Mouse (Mus musculus): ENCODE measurements around the gene Catip. TPM values are rescaled to one million over a fixed set of nuclear protein-coding genes. Genes with fewer than 3 reads are reported as not detected.
A peak's percentile ranks its signal among the peaks of the same experiment; 100 is the strongest.
"Not testable (repeated sequence)": the region's sequence is repeated elsewhere in the genome, so short reads cannot be mapped to it uniquely, and the experiment has no call there.

Catip gene
- 0.86 and 1.1 TPM in 2 replicates for polyA plus RNA-seq (2014; fragmentation: Nextera tagmentation; extraction: Ambion mirVana)

DNA sequence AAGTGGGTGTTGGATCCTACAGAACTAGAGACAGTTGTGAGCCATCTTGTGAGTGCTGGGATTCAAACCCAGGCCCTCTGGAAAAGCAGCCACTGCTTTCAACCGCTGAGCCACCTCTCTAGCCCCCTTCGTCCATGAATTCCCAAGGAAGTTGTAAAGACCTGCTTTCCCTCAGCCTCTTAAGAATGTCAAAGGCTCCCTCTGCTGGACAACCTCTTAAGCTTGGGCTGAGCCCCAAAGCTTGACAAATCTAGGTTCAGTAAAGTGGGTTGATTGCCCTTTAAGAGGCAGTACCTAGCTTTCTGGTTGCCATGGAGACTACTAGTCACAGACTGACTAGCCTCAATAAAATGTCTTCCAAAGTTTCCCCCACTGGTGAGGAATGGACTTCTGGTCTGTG is at the start of gene Catip:
Gene Catip, plus strand, starts transcription at position 297 of the 400 bp plus-strand sequence.
- ATAC-seq (ENCODE audit: low read depth): peak; percentile 81
- H3K4me2 ChIP-seq (ENCODE audit: low read depth, low read length): no peak within 1 kb of the TSS
- H3K27me3 ChIP-seq (ENCODE audit: control insufficient read depth, insufficient read depth, low read length): no peaks in the 10 kb centered on the region
- H3K36me3 ChIP-seq (ENCODE audit: control insufficient read depth, insufficient read depth, low read length): no peaks in the 10 kb centered on the region
- no peak within 1 kb of the TSS for H3K27ac ChIP-seq (ENCODE audit: low read depth, low read length)
- WGBS: 0% methylated on average over 2 of the region's 2 CpGs
- no peak within 1 kb of the TSS for H3K9ac ChIP-seq (replicated peaks; ENCODE audit: low read depth, low read length)
- H3K9me3 ChIP-seq (ENCODE audit: control insufficient read depth, low read length): no peaks in the 10 kb centered on the region
- no peak within 1 kb of the TSS for H3K4me3 ChIP-seq (ENCODE audit: low read depth, low read length)
- H3K4me1 ChIP-seq (ENCODE audit: control insufficient read depth, insufficient read depth, low read length): no peaks in the 10 kb centered on the region

DNA sequence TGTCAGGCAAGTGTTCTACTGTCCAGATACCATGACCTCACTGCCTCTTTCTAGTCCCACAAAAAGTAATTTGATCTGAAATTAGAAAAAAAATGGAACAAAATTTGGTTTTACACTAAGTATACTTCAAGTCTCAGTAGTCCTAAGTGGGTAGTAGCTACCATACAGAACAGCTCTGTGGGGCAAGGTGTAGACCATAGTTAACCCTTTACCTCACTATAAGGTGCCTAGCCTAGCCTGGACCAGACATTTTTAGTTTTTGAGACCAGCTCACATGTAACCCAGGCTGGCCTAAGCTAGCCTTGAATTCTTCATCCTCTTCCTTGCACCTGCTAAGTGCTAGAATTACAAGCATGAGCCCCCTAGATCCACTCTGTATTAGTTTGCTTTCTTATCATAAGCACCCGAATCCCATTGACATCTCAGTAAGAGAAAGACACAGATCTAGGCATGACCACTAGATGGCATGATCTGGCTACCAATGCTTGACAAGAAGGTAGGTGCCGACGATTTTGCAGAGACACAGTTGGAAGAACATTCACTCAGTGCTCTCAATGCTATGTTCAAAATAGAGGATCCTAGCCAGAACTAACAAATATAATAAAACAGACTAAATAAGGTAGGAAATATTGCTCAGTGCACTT is 48.7 kb upstream of the Catip start:
- 6% methylated on average over 3 of the region's 3 CpGs for WGBS
- H3K4me3 ChIP-seq (ENCODE audit: low read depth, low read length): no peak overlapping the region
- peak; percentile 65; the same call in 1 of the 2 replicates for ATAC-seq (ENCODE audit: low read depth)
- H3K4me2 ChIP-seq (ENCODE audit: low read depth, low read length): no peak overlapping the region
- no peaks in the 10 kb centered on the region for H3K36me3 ChIP-seq (ENCODE audit: control insufficient read depth, insufficient read depth, low read length)
- H3K4me1 ChIP-seq (ENCODE audit: control insufficient read depth, insufficient read depth, low read length): no peaks in the 10 kb centered on the region
- no peaks in the 10 kb centered on the region for H3K27me3 ChIP-seq (ENCODE audit: control insufficient read depth, insufficient read depth, low read length)
- no peak overlapping the region for H3K27ac ChIP-seq (ENCODE audit: low read depth, low read length)
- H3K9me3 ChIP-seq (ENCODE audit: control insufficient read depth, low read length): no peaks in the 10 kb centered on the region
- no peak overlapping the region for H3K9ac ChIP-seq (replicated peaks; ENCODE audit: low read depth, low read length)

DNA sequence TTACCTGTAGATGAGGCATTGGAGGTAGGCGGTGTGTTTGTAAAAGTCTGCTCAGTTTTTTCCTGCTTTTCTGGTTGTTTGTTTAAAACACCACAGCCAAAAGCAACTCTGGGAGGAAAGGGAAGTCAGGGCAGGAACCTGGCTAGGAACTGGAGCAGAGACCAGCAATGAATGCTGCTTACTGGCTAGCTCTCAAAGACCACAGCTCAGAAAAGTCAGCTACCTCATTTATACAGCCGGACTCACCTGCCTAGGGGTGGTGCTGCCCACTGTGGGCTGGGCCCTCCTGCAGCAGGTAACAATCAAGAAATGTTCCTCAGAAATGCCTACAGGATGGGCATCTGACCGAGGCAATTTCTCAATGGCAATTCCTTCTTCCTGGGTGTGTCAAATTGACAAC is 47.1 kb upstream of the Catip start:
- ATAC-seq (ENCODE audit: low read depth): no peak
- no peaks in the 10 kb centered on the region for H3K36me3 ChIP-seq (ENCODE audit: control insufficient read depth, insufficient read depth, low read length)
- no peaks in the 10 kb centered on the region for H3K27me3 ChIP-seq (ENCODE audit: control insufficient read depth, insufficient read depth, low read length)
- no peak overlapping the region for H3K9ac ChIP-seq (replicated peaks; ENCODE audit: low read depth, low read length)
- no peaks in the 10 kb centered on the region for H3K9me3 ChIP-seq (ENCODE audit: control insufficient read depth, low read length)
- no peaks in the 10 kb centered on the region for H3K4me1 ChIP-seq (ENCODE audit: control insufficient read depth, insufficient read depth, low read length)
- H3K4me3 ChIP-seq (ENCODE audit: low read depth, low read length): no peak overlapping the region
- no peak overlapping the region for H3K27ac ChIP-seq (ENCODE audit: low read depth, low read length)
- H3K4me2 ChIP-seq (ENCODE audit: low read depth, low read length): no peak overlapping the region
- WGBS: 87% methylated on average over 3 of the region's 3 CpGs

DNA sequence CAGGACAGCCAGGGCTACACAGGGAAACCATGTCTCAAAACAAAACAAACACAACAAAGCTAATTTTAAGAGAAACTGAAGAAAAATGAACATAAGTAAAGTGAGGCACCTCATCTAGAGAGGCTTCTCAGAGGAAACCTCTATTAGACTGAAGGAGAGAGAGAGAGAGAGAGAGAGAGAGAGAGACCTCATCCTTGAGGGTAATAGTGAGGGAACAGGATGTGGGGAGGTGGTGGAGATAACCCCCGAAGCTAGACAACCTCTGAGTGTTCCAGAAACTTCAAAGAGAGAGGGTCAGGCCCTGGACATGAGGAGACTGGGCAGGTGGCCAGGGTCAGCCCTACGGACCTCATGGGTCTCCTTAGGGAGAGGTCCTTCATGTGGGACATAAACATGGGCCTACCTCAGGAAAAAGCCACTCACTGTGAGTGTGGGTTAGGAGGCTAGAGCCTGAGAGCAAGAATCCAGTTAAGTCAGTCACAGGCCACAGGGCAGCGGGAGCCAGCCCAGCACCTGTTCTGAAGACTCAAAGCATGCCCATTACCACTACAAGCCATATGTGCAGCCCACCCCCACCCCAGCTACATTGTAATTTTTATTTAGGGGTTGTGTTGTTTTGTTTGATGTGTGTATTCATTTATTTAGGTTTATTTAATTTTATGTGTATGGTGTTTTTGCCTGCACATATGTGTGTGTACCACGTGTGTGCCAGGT is 45.6 kb upstream of the Catip start:
- Histone ChIP-seq H3K4me1 (ENCODE audit: control insufficient read depth, insufficient read depth, low read length) (no peaks in the 10 kb centered on the region), H3K4me3 (ENCODE audit: low read depth, low read length) (no peak overlapping the region), H3K27ac (ENCODE audit: low read depth, low read length) (no peak overlapping the region), H3K27me3 (ENCODE audit: control insufficient read depth, insufficient read depth, low read length) (no peaks in the 10 kb centered on the region), H3K9me3 (ENCODE audit: control insufficient read depth, low read length) (no peaks in the 10 kb centered on the region), H3K36me3 (ENCODE audit: control insufficient read depth, insufficient read depth, low read length) (no peaks in the 10 kb centered on the region), H3K4me2 (ENCODE audit: low read depth, low read length) (no peak overlapping the region), H3K9ac (replicated peaks; ENCODE audit: low read depth, low read length) (no peak overlapping the region)
- 81% methylated on average over 4 of the region's 4 CpGs for WGBS
- no peak for ATAC-seq (ENCODE audit: low read depth)

DNA sequence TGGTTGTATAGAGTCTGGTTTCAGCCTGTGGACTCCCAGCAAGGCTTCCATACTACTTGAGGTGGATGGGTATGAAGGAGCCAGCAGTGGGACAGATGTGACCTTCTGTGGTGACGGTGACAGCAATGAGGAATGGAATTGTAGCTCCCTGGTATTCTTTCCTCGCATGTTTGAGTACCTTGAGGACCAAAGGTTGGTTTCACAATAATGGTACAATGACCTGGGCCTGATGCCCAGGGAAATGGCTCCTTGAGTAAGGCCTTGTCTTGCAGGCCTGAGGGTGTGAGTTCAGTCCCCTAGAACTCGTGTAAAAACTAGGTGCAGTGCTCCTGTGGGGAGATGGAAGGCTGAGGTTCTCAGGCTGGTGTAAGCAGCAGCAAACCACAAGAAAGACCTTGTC is 43.2 kb upstream of the Catip start:
- H3K4me3 ChIP-seq (ENCODE audit: low read depth, low read length): no peak overlapping the region
- no peaks in the 10 kb centered on the region for H3K4me1 ChIP-seq (ENCODE audit: control insufficient read depth, insufficient read depth, low read length)
- H3K9ac ChIP-seq (replicated peaks; ENCODE audit: low read depth, low read length): no peak overlapping the region
- 93% methylated on average over 3 of the region's 3 CpGs for WGBS
- H3K27me3 ChIP-seq (ENCODE audit: control insufficient read depth, insufficient read depth, low read length): no peaks in the 10 kb centered on the region
- H3K36me3 ChIP-seq (ENCODE audit: control insufficient read depth, insufficient read depth, low read length): no peaks in the 10 kb centered on the region
- H3K9me3 ChIP-seq (ENCODE audit: control insufficient read depth, low read length): no peaks in the 10 kb centered on the region
- ATAC-seq (ENCODE audit: low read depth): no peak
- no peak overlapping the region for H3K4me2 ChIP-seq (ENCODE audit: low read depth, low read length)
- no peak overlapping the region for H3K27ac ChIP-seq (ENCODE audit: low read depth, low read length)

DNA sequence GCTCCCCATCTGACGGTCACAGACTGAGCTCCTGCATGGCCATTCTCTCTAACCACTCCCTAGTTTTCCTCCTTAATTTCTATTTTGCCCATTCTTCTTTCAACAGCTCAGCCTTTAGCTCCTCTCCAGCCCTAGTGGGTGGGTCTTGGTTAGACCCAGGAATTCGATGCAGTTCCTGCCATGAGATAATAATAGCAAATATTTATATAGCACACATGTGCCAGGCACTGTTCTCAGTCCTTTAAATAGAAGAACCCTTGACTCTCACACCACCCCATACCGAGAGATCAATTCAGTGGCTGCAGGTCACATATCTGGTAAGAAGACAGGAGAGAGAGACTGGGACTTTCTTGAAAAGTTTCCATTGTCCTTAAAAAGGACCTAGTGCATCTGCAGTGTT is 40.5 kb upstream of the Catip start:
- Histone ChIP-seq H3K4me1 (ENCODE audit: control insufficient read depth, insufficient read depth, low read length) (no peaks in the 10 kb centered on the region), H3K9ac (replicated peaks; ENCODE audit: low read depth, low read length) (no peak overlapping the region), H3K4me2 (ENCODE audit: low read depth, low read length) (no peak overlapping the region), H3K9me3 (ENCODE audit: control insufficient read depth, low read length) (no peaks in the 10 kb centered on the region), H3K27ac (ENCODE audit: low read depth, low read length) (no peak overlapping the region), H3K36me3 (ENCODE audit: control insufficient read depth, insufficient read depth, low read length) (no peaks in the 10 kb centered on the region), H3K27me3 (ENCODE audit: control insufficient read depth, insufficient read depth, low read length) (no peaks in the 10 kb centered on the region), H3K4me3 (ENCODE audit: low read depth, low read length) (no peak overlapping the region)
- ATAC-seq (ENCODE audit: low read depth): no peak
- WGBS: 84% methylated on average over 3 of the region's 3 CpGs

DNA sequence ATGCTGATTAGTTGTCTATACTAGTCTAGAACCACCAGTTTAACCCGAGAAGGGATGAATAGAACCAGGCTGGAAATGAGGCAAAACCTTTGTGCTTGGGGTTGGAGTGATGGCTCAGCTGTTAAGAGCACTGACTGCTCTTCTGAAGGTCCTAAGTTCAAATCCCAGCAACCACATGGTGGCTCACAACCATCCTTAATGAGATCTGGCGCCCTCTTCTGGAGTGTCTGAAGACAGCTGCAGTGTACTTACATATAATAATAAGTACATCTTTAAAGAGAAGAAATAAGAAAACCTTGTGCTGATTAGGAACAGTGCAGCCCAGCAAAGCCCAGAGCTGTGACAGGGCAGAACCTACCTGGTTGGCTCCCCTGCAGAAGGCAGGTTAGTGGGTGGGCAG is 35.0 kb upstream of the Catip start:
- ATAC-seq (ENCODE audit: low read depth); H3K4me3 ChIP-seq (ENCODE audit: low read depth, low read length); H3K27me3 ChIP-seq (ENCODE audit: control insufficient read depth, insufficient read depth, low read length); H3K4me2 ChIP-seq (ENCODE audit: low read depth, low read length); H3K36me3 ChIP-seq (ENCODE audit: control insufficient read depth, insufficient read depth, low read length); H3K4me1 ChIP-seq (ENCODE audit: control insufficient read depth, insufficient read depth, low read length); H3K27ac ChIP-seq (ENCODE audit: low read depth, low read length); H3K9ac ChIP-seq (replicated peaks; ENCODE audit: low read depth, low read length); H3K9me3 ChIP-seq (ENCODE audit: control insufficient read depth, low read length): not testable (repeated sequence)
- WGBS: 71% methylated on average over 2 of the region's 2 CpGs

DNA sequence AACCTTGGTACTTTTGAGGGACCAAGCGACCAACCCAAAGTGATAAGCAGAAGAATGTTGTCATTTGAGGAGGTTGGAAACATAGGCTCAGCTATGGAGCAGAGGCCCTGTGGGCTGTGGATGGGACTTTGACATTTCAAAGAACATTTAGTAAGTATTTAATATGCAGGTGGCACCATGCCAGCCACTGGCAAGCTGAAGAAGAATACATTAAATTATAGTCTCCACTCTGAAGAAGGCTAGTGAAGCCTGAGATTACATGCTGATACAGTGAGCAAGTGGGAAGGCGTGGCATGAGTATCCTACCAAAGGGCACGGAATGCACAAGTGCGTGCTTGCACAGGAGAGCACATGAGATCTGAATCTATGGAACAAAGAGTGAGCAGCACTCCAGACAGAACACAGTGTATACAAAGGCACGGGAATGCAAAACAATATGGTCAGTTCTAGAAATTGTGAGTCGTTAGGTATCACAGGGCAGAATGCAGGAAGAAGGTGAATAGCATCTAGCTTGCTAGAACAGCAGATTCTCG is 31.9 kb upstream of the Catip start:
- H3K4me3 ChIP-seq (ENCODE audit: low read depth, low read length): no peak overlapping the region
- H3K4me2 ChIP-seq (ENCODE audit: low read depth, low read length): no peak overlapping the region
- no peaks in the 10 kb centered on the region for H3K27me3 ChIP-seq (ENCODE audit: control insufficient read depth, insufficient read depth, low read length)
- no peak overlapping the region for H3K27ac ChIP-seq (ENCODE audit: low read depth, low read length)
- no peaks in the 10 kb centered on the region for H3K9me3 ChIP-seq (ENCODE audit: control insufficient read depth, low read length)
- H3K36me3 ChIP-seq (ENCODE audit: control insufficient read depth, insufficient read depth, low read length): no peaks in the 10 kb centered on the region
- peaks cover 8% of the 10 kb centered on the region; the same call in 1 of the 2 replicates for H3K4me1 ChIP-seq (ENCODE audit: control insufficient read depth, insufficient read depth, low read length)
- 84% methylated on average over 7 of the region's 7 CpGs for WGBS
- ATAC-seq (ENCODE audit: low read depth): no peak
- H3K9ac ChIP-seq (replicated peaks; ENCODE audit: low read depth, low read length): no peak overlapping the region

DNA sequence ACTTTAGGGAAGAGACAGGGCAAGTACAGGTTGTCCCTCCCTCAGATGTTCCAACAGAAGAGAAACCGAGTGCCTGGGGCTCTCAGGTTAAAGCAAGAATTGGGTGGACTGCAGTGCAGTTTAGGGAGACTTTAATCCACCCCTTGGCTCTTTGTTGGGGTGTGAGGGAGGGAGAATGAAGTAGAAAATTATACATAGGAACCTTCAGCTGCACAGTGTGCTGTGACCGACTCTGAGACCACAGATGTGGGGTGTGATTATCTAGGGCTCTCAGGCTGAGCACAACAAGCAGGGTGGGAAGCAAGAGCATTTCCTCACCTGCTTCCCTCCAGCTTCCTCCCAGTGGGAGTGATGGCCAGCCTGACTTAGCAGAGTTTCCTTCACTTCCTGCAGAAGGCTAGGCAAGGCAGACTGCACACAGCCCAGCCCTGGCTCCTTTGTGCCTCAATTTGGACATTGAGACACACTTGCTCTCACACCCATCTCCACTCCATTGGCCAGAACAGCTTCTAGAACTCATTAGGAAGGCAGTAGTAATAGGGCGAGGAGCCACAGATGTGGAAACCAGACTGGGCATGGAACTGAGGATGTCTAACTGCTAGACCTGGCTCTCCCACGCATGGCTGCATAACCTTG is 30.7 kb upstream of the Catip start:
- H3K27ac ChIP-seq (ENCODE audit: low read depth, low read length): no peak overlapping the region
- no peak overlapping the region for H3K9ac ChIP-seq (replicated peaks; ENCODE audit: low read depth, low read length)
- no peaks in the 10 kb centered on the region for H3K27me3 ChIP-seq (ENCODE audit: control insufficient read depth, insufficient read depth, low read length)
- peaks cover 8% of the 10 kb centered on the region; the same call in 1 of the 2 replicates for H3K4me1 ChIP-seq (ENCODE audit: control insufficient read depth, insufficient read depth, low read length)
- no peaks in the 10 kb centered on the region for H3K36me3 ChIP-seq (ENCODE audit: control insufficient read depth, insufficient read depth, low read length)
- no peak overlapping the region for H3K4me2 ChIP-seq (ENCODE audit: low read depth, low read length)
- no peak overlapping the region for H3K4me3 ChIP-seq (ENCODE audit: low read depth, low read length)
- ATAC-seq (ENCODE audit: low read depth): no peak
- 88% methylated on average over 4 of the region's 4 CpGs for WGBS
- no peaks in the 10 kb centered on the region for H3K9me3 ChIP-seq (ENCODE audit: control insufficient read depth, low read length)
